Mouse (Mus musculus): ENCODE results near the gene Gm2026. TPM values are rescaled to one million over a fixed set of nuclear protein-coding genes. Genes with fewer than 3 reads are reported as not detected.

The Gm2026 gene
- 1 to 10 TPM; 3.7 to 9.4 TPM for polyA plus RNA-seq (2017; shearing (Covaris generic))

DNA sequence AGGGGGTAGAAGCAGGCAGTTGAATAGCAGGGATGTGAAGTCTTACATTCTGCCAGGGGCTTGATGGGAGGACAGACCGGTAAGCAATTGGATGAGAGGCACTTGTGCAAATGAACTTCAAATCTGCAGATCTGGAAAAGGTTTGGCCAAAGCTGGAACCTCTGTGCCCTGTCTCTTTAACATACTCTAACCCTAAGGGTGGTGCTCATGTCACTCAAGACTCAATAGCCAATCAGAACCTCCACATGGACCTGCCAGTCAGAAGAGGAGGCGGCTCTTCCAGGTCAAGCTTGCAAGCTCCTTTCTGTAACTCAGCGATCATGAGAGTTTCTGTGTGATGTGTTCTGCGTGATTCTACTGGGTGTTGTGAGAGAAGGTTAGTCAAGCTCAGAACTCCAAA lies at the start of gene Gm2026:
Gm2026 (plus strand) TSS at position 301 of the 400 bp plus-strand sequence.

DNA sequence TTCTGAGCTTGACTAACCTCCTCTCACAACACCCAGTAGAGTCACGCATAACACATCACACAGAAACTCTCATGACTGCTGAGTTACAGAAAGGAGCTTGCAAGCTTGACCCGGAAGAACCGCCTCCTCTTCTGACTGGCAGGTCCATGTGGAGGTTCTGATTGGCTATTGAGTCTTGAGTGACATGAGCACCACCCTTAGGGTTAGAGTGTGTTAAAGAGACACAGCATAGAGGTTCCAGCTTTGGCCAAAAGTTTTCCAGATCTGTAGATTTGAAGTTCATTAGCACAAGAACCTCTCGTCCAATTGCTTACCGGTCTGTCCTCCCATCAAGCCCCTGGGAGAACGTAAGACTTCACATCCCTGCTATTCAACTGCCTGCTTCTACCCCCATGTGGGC lies 34.1 kb upstream of the Gm2026 start, which contains the start of gene Zfp966:
Zfp966 (minus strand) TSS at position 101 of the 400 bp plus-strand sequence.

Other genes with a start within 250 kb of the Gm2026 start
- 10 to 100 TPM in 1 of 2 experiments, 1 to 10 TPM in 1; 2.1 to 10.9 TPM for gene Gm2007, start 223.8 kb upstream of the Gm2026 start, polyA plus RNA-seq (2017; shearing (Covaris generic))
- gene Gm14288, start 164.2 kb upstream of the Gm2026 start, polyA plus RNA-seq (2017; shearing (Covaris generic)) = not detected
- gene Gm6710, start 96.1 kb upstream of the Gm2026 start, polyA plus RNA-seq (2017; shearing (Covaris generic)) = 1 to 10 TPM; 4.9 to 7.1 TPM
- gene Zfp966, start 34.2 kb upstream of the Gm2026 start, polyA plus RNA-seq (2017; shearing (Covaris generic)) = 1 to 10 TPM; 1.7 to 4.9 TPM
- 1 to 10 TPM in 1 of 2 experiments, under 1 TPM in 1; 0.54 to 3.3 TPM for gene Gm2004, start 184.5 kb downstream of the Gm2026 start, polyA plus RNA-seq (2017; shearing (Covaris generic))

All from inflammation-experienced regulatory T-cells (primary cell).